Mouse (Mus musculus): ENCODE measurements around the gene 1110051M20Rik.

GRCm38 (mm10) chr2:91377038-91377437, 67.5 kb downstream of the 1110051M20Rik start:
- TF ChIP-seq CTCF (IDR thresholded peaks at IDR 0.05) (no peak), EP300 (IDR thresholded peaks at IDR 0.05) (no peak)

All from lung, postnatal 0 days (tissue).